Mouse (Mus musculus): ENCODE results near the gene Wdr62. TPM values are rescaled to one million over a fixed set of nuclear protein-coding genes. Genes with fewer than 3 reads are reported as not detected.
A peak's percentile ranks its signal among the peaks of the same experiment; 100 is the strongest.
"Not testable (repeated sequence)": the region's sequence is repeated elsewhere in the genome, so short reads cannot be mapped to it uniquely, and the experiment has no call there.

The Wdr62 gene
- total and polyA plus RNA-seq, 2 experiments, result 0.55 to 5.9 TPM

DNA sequence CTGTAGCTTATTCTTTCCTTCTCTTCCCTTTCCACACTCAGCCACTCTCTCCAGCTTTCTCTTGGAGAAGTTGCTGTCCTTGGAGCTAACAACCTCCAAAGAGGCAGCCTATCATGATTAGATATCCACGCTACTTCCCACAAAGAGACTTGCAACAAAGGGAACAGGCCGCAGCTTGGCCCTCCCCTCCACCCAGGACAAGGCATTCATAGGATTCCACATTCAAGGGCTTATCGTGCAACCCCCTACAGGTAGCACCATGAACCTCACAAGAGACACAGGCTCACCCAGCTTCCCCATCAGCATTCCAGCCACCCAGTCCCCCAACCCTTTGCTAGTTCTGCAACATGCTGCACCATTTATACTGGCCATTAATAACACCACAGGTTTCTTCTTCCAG lies 13.4 kb downstream of the Wdr62 start:
- 92% methylated on average over 3 of the region's 3 CpGs for WGBS
- Histone ChIP-seq H3K9ac (ENCODE audit: low read depth, low read length) (no peak overlapping the region), H3K4me3 (ENCODE audit: insufficient read depth, low read depth, low read length) (no peak overlapping the region), H3K36me3 (ENCODE audit: control insufficient read depth, insufficient read depth, low read length) (peaks cover 2% of the 10 kb centered on the region; the same call in 1 of the 2 replicates), H3K27me3 (ENCODE audit: control insufficient read depth, insufficient read depth, low read length) (no peaks in the 10 kb centered on the region), H3K79me2 (ENCODE audit: control insufficient read depth, insufficient read depth, low read length) (no peaks in the 10 kb centered on the region), H3K27ac (replicated peaks; ENCODE audit: insufficient read depth, low read depth, low read length) (no peak overlapping the region), H3K4me1 (ENCODE audit: control insufficient read depth, insufficient read depth, low read length) (no peaks in the 10 kb centered on the region)
- DNase-seq (ENCODE audit: extremely low read depth, low read depth, low spot score), result no peak
- TF ChIP-seq CTCF (IDR thresholded peaks at IDR 0.05; ENCODE audit: low read depth, low read length) (no peak), POLR2A (IDR thresholded peaks at IDR 0.05; ENCODE audit: extremely low read depth, insufficient read depth, low read length) (no peak)

DNA sequence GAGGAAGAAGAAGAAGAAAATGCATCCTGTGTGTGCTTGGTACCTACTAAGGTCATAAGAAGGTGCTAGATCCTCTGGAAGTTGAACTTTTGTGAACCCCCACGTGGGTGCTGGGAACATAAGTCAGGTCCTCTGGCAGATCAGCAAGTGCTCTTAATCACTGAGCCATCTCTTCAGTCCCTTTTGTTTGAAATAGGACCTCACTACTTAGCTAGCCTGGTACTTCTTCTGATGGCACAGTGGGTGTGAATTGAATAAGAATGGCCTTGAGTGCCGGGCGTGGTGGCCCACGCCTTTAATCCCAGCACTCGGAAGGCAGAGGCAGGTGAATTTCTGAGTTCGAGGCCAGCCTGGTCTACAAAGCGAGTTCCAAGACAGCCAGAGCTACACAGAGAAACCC lies 14.3 kb downstream of the Wdr62 start:
- no peaks in the 10 kb centered on the region for H3K27me3 ChIP-seq (ENCODE audit: control insufficient read depth, insufficient read depth, low read length)
- 94% methylated on average over 7 of the region's 7 CpGs for WGBS
- TF ChIP-seq POLR2A (IDR thresholded peaks at IDR 0.05; ENCODE audit: extremely low read depth, insufficient read depth, low read length) (no peak), CTCF (IDR thresholded peaks at IDR 0.05; ENCODE audit: low read depth, low read length) (no peak)
- no peaks in the 10 kb centered on the region for H3K4me1 ChIP-seq (ENCODE audit: control insufficient read depth, insufficient read depth, low read length)
- H3K27ac ChIP-seq (replicated peaks; ENCODE audit: insufficient read depth, low read depth, low read length), result no peak overlapping the region
- no peak overlapping the region for H3K9ac ChIP-seq (ENCODE audit: low read depth, low read length)
- peaks cover 2% of the 10 kb centered on the region; the same call in 1 of the 2 replicates for H3K36me3 ChIP-seq (ENCODE audit: control insufficient read depth, insufficient read depth, low read length)
- no peak for DNase-seq (ENCODE audit: extremely low read depth, low read depth, low spot score)
- no peak overlapping the region for H3K4me3 ChIP-seq (ENCODE audit: insufficient read depth, low read depth, low read length)
- no peaks in the 10 kb centered on the region for H3K79me2 ChIP-seq (ENCODE audit: control insufficient read depth, insufficient read depth, low read length)

DNA sequence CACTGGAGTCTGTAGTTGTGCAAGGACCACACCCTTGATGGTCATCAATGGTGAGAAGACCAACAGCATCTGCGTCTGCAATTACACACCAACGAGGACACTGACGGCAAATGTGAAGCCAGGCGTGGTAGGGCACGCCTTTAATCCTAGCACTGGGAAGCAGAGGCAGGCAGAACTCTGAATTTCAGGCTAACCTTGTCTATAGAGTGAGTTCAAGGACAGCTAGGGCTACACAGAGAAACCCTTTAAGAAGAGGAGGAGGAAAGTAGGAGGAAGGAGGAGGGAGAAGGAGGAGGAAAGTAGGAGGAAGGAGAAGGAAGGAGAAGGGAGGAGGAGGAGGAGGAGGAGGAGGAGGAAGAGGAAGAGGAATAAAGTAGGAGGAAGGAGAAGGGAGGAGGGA lies 14.7 kb downstream of the Wdr62 start:
- TF ChIP-seq CTCF (IDR thresholded peaks at IDR 0.05; ENCODE audit: low read depth, low read length) (no peak), POLR2A (IDR thresholded peaks at IDR 0.05; ENCODE audit: extremely low read depth, insufficient read depth, low read length) (no peak)
- Histone ChIP-seq H3K27me3 (ENCODE audit: control insufficient read depth, insufficient read depth, low read length) (no peaks in the 10 kb centered on the region), H3K36me3 (ENCODE audit: control insufficient read depth, insufficient read depth, low read length) (peaks cover 2% of the 10 kb centered on the region; the same call in 1 of the 2 replicates), H3K9ac (ENCODE audit: low read depth, low read length) (no peak overlapping the region), H3K4me1 (ENCODE audit: control insufficient read depth, insufficient read depth, low read length) (no peaks in the 10 kb centered on the region), H3K27ac (replicated peaks; ENCODE audit: insufficient read depth, low read depth, low read length) (no peak overlapping the region), H3K79me2 (ENCODE audit: control insufficient read depth, insufficient read depth, low read length) (no peaks in the 10 kb centered on the region), H3K4me3 (ENCODE audit: insufficient read depth, low read depth, low read length) (no peak overlapping the region)
- no peak for DNase-seq (ENCODE audit: extremely low read depth, low read depth, low spot score)
- WGBS, result 93% methylated on average over 5 of the region's 5 CpGs

DNA sequence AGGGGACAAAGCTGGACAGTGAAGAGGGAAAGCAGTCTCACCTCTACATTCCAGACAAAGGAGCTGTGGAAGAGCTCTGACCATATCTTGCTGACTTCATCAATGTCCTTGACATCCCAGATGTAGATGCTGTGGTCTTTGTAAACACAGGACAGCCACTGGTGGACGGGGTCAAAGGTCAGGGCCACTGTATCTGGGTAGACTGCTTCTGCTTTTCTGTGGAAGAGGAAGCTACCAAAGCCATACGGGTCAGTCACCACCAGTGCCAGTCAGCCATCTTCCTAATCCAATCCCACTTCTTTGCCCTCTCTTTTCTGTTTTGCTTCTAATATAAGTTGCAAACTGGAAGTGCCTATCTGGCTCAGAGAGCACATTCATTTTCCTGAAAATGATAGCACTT lies 15.2 kb downstream of the Wdr62 start:
- TF ChIP-seq POLR2A (IDR thresholded peaks at IDR 0.05; ENCODE audit: extremely low read depth, insufficient read depth, low read length) (no peak), CTCF (IDR thresholded peaks at IDR 0.05; ENCODE audit: low read depth, low read length) (no peak)
- Histone ChIP-seq H3K27me3 (ENCODE audit: control insufficient read depth, insufficient read depth, low read length) (no peaks in the 10 kb centered on the region), H3K9ac (ENCODE audit: low read depth, low read length) (no peak overlapping the region), H3K4me1 (ENCODE audit: control insufficient read depth, insufficient read depth, low read length) (no peaks in the 10 kb centered on the region), H3K36me3 (ENCODE audit: control insufficient read depth, insufficient read depth, low read length) (no peaks in the 10 kb centered on the region), H3K4me3 (ENCODE audit: insufficient read depth, low read depth, low read length) (no peak overlapping the region), H3K27ac (replicated peaks; ENCODE audit: insufficient read depth, low read depth, low read length) (no peak overlapping the region), H3K79me2 (ENCODE audit: control insufficient read depth, insufficient read depth, low read length) (no peaks in the 10 kb centered on the region)
- 40% methylated on average over 2 of the region's 2 CpGs for WGBS
- DNase-seq (ENCODE audit: extremely low read depth, low read depth, low spot score), result peak; percentile 13

DNA sequence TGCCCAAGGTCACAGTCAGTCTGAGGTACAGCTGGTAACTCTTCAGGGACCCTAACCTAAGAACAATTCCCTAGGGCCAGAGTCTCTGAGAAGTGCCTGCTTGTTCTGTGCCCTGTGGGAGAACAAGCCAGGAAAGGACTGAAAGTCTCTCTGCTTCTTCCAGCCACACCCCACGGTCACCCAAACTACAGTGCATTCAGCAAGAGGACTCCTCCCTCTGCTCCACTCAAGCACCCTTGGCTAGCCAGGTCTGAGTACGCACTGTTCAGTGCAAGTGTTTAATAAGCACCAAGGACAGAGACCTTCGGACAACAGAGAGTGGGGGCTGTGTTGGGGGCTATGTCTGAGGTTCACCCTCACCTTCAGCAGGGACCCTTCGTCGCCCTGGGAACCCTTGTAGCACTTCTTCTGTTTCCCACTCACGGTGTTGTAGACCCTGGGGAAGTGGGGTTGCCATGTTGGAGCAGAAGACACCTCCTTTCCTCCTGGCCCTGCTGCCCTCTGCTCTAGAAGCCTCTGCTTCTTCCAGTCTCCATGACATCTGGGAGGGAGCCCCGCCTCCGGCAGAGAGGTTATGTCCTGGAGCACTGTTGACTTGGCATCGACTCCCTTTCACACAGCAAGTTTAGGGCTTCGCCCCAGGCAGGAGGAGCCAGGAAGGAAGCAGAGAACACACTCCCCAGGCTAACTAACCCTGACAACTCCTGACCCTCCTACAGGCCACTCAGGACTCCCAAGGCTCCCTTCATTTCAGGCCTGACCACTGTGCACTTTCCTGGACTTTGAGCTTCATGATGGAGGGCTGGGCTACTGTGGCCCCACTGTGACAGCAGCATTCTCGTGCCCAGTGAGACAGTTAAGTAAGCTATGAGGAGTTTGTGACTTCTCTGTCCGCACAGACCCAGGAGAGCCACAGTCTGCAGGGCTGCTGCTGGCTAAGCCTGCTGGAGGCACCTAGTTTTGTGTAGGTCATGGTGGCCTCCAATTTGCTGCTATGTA lies 28.0 kb downstream of the Wdr62 start:
- no peaks in the 10 kb centered on the region for H3K36me3 ChIP-seq (ENCODE audit: control insufficient read depth, insufficient read depth, low read length)
- 50% methylated on average over 12 of the region's 12 CpGs for WGBS
- TF ChIP-seq CTCF (IDR thresholded peaks at IDR 0.05; ENCODE audit: low read depth, low read length) (no peak), POLR2A (IDR thresholded peaks at IDR 0.05; ENCODE audit: extremely low read depth, insufficient read depth, low read length) (no peak)
- no peaks in the 10 kb centered on the region for H3K79me2 ChIP-seq (ENCODE audit: control insufficient read depth, insufficient read depth, low read length)
- H3K27me3 ChIP-seq (ENCODE audit: control insufficient read depth, insufficient read depth, low read length), result no peaks in the 10 kb centered on the region
- peak overlapping the region; percentile 1; the same call in 1 of the 2 replicates for H3K27ac ChIP-seq (replicated peaks; ENCODE audit: insufficient read depth, low read depth, low read length)
- DNase-seq (ENCODE audit: extremely low read depth, low read depth, low spot score), result peak; percentile 61
- no peak overlapping the region for H3K4me3 ChIP-seq (ENCODE audit: insufficient read depth, low read depth, low read length)
- H3K4me1 ChIP-seq (ENCODE audit: control insufficient read depth, insufficient read depth, low read length), result peaks cover 5% of the 10 kb centered on the region
- H3K9ac ChIP-seq (ENCODE audit: low read depth, low read length), result no peak overlapping the region

DNA sequence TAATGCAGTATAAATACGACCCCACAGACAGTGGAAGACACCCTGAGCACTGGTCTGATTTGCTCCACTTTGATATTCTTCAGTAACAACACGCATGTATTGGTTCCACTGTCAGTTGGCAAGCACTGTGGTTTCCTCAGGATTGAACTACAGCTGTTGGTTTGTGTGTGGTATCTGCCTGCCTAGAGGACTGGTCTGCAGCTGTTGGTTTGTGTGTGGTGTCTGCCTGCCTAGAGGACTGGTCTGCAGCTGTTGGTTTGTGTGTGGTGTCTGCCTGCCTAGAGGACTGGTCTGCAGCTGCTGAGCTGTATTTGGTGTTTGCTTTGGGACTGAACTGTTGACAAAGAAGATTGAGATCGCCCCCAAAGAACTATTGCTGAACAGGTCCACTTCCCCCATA lies 42.8 kb downstream of the Wdr62 start:
- H3K4me3 ChIP-seq (ENCODE audit: insufficient read depth, low read depth, low read length); DNase-seq (ENCODE audit: extremely low read depth, low read depth, low spot score); H3K27ac ChIP-seq (replicated peaks; ENCODE audit: insufficient read depth, low read depth, low read length); H3K9ac ChIP-seq (ENCODE audit: low read depth, low read length); H3K27me3 ChIP-seq (ENCODE audit: control insufficient read depth, insufficient read depth, low read length); H3K36me3 ChIP-seq (ENCODE audit: control insufficient read depth, insufficient read depth, low read length); H3K79me2 ChIP-seq (ENCODE audit: control insufficient read depth, insufficient read depth, low read length): not testable (repeated sequence)
- 81% methylated on average over 3 of the region's 3 CpGs for WGBS
- H3K4me1 ChIP-seq (ENCODE audit: control insufficient read depth, insufficient read depth, low read length), result peaks cover 13% of the 10 kb centered on the region

All from liver, adult 2 months (tissue).